Mouse (Mus musculus): Measurements from ENCODE around the gene 4930430F08Rik.
A peak's percentile ranks its signal among the peaks of the same experiment; 100 is the strongest.
"Not testable (repeated sequence)": the region's sequence is repeated elsewhere in the genome, so short reads cannot be mapped to it uniquely, and the experiment has no call there.

The 4930430F08Rik gene

GRCm38 (mm10) chr10:100590323-100590722, at the start of gene 4930430F08Rik, which contains the start of gene 1700017N19Rik:
TSS of gene 4930430F08Rik (minus strand) at chr10:100590423.
TSS of gene 1700017N19Rik (plus strand) at chr10:100590484.
- DNase-seq (ENCODE audit: low spot score) = no peak

GRCm38 (mm10) chr10:100629762-100630438, 39.7 kb upstream of the 4930430F08Rik start:
- no peak for DNase-seq (ENCODE audit: low spot score)

GRCm38 (mm10) chr10:100622494-100622893, 32.3 kb upstream of the 4930430F08Rik start:
- no peak for DNase-seq (ENCODE audit: low spot score)

- DNase-seq (ENCODE audit: low spot score) = no peak
Measured at GRCm38 (mm10) chr10:100620040-100620439, 29.8 kb upstream of the 4930430F08Rik start.

GRCm38 (mm10) chr10:100619474-100619873, 29.3 kb upstream of the 4930430F08Rik start:
- DNase-seq (ENCODE audit: low spot score) = no peak

GRCm38 (mm10) chr10:100617233-100617903, 27.1 kb upstream of the 4930430F08Rik start:
- no peak for DNase-seq (ENCODE audit: low spot score)

- DNase-seq (ENCODE audit: low spot score) = no peak
Measured at GRCm38 (mm10) chr10:100604254-100604653, 14.0 kb upstream of the 4930430F08Rik start.

- no peak for DNase-seq (ENCODE audit: low spot score)
Measured at GRCm38 (mm10) chr10:100603511-100603910, 13.3 kb upstream of the 4930430F08Rik start.

- no peak for DNase-seq (ENCODE audit: low spot score)
Measured at GRCm38 (mm10) chr10:100598339-100598738, 8.1 kb upstream of the 4930430F08Rik start.

- DNase-seq (ENCODE audit: low spot score) = peak; percentile 41
Measured at GRCm38 (mm10) chr10:100588932-100589388, 1.3 kb downstream of the 4930430F08Rik start.

GRCm38 (mm10) chr10:100588524-100588923, 1.7 kb downstream of the 4930430F08Rik start:
- DNase-seq (ENCODE audit: low spot score) = no peak

GRCm38 (mm10) chr10:100584178-100584577, 6.0 kb downstream of the 4930430F08Rik start:
- no peak for DNase-seq (ENCODE audit: low spot score)

GRCm38 (mm10) chr10:100575294-100575693, 14.9 kb downstream of the 4930430F08Rik start:
- no peak for DNase-seq (ENCODE audit: low spot score)

- no peak for DNase-seq (ENCODE audit: low spot score)
Measured at GRCm38 (mm10) chr10:100574505-100575149, 15.6 kb downstream of the 4930430F08Rik start.

- no peak for DNase-seq (ENCODE audit: low spot score)
Measured at GRCm38 (mm10) chr10:100571707-100572106, 18.5 kb downstream of the 4930430F08Rik start.

- no peak for DNase-seq (ENCODE audit: low spot score)
Measured at GRCm38 (mm10) chr10:100564112-100564511, 26.1 kb downstream of the 4930430F08Rik start.

GRCm38 (mm10) chr10:100560194-100560883, 29.9 kb downstream of the 4930430F08Rik start:
- not testable (repeated sequence) for DNase-seq (ENCODE audit: low spot score)

- DNase-seq (ENCODE audit: low spot score) = no peak
Measured at GRCm38 (mm10) chr10:100556566-100557175, 33.6 kb downstream of the 4930430F08Rik start.

GRCm38 (mm10) chr10:100524499-100525390, 65.5 kb downstream of the 4930430F08Rik start:
- DNase-seq (ENCODE audit: low spot score) = no peak

- no peak for DNase-seq (ENCODE audit: low spot score)
Measured at GRCm38 (mm10) chr10:100522330-100522729, 67.9 kb downstream of the 4930430F08Rik start.
